Mouse (Mus musculus): ENCODE data around the gene Dtx1. TPM values are rescaled to one million over a fixed set of nuclear protein-coding genes. Genes with fewer than 3 reads are reported as not detected.

Gene Dtx1
- total RNA-seq, 1 experiment: 13.6 TPM

DNA sequence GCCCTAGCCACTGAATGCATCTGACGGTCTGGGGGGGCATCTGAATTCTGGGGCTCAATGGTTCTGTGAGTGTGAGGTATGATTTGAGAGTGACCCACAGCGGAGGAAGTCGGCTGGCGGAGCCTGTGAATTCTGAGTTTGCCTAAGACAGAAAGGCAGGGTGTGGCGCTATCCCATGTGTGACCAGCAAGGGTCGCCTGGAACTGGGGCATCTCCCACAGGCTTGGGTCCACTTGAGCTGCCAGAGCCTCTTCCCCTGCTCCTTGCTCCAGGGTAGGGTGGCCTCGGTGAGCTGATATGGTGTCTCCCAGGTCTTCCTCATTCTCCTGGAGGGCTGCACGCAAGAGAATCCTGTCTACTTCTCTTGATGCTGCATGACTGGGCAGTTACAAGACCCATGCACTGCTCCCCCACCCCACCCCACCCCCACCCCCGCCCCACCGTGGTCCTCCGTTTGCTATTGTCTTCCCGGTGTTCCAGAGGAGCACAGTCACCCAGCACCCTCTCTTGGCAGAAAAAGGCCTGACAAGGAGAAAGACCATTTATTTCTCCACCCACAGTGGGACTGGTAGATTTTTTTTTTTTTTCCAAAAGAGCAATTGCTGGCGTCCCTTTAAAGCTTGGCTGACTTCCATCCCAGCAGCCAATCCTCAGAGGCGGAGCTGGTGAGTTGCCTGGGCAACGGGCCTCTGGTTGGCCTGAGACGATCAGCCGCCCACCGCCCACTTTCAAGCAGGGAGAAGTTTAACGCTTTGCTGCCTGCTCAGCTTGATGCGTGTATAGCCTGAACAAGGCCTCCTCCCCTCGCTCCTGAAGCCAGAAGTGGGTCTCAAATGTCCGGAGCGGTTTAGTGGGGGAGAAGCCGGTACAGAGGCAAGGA, 31.8 kb downstream of the Dtx1 start:
- Histone ChIP-seq H3K4me1 (ENCODE audit: control insufficient read depth in 2 of 2, insufficient read depth in 2 of 2, low read length in 2 of 2, poor library complexity in 1 of 2) (peaks cover 4 to 11% of the 10 kb centered on the region in 2 experiments; a peak in 3 of 4 replicates), H3K9ac (ENCODE audit: insufficient read depth, low read depth, low read length, poor library complexity, severe bottlenecking) (peak overlapping the region; percentile 52; the same call in 1 of the 2 replicates), H3K27ac (ENCODE audit: insufficient read depth, low read depth, low read length, poor library complexity, severe bottlenecking) (peak overlapping the region; percentile 59; the same call in 1 of the 2 replicates), H3K4me3 (ENCODE audit: insufficient read depth in 1 of 2, low read depth in 1 of 2, low read length in 2 of 2, poor library complexity in 1 of 2, severe bottlenecking in 1 of 2) (peak overlapping the region; percentile 28 to 58), H3K9me3 (ENCODE audit: control insufficient read depth, insufficient read depth, low read depth, low read length) (no peaks in the 10 kb centered on the region), H3K36me3 (ENCODE audit: control insufficient read depth, insufficient read depth, low read length, poor library complexity, severe bottlenecking) (peaks cover 3% of the 10 kb centered on the region; the same call in 1 of the 2 replicates)
- TF ChIP-seq CHD2 (IDR thresholded peaks at IDR 0.05; ENCODE audit: low read depth, low read length) (no peak), HCFC1 (IDR thresholded peaks at IDR 0.05; ENCODE audit: borderline replicate concordance, insufficient read depth, low read length) (no peak), ZNF384 (IDR thresholded peaks at IDR 0.05; ENCODE audit: low read depth, low read length) (peak; percentile 95), ZC3H11A (IDR thresholded peaks at IDR 0.05; ENCODE audit: borderline replicate concordance, low read depth, low read length) (0 out of 2 replicates have a peak, but pooled peaks have one; percentile 23), MAFK (IDR thresholded peaks at IDR 0.05; ENCODE audit: insufficient read depth, low read depth, low read length) (no peak)
- peak; percentile 91 for DNase-seq (ENCODE audit: low read depth, low spot score)
- in situ Hi-C loops (cut with MboI; ENCODE audit: low sequenced_read_pairs in 2 of 2, unreplicated experiment in 2 of 2): no loop called here

GRCm38 (mm10) chr5:120677516-120677915, 34.2 kb downstream of the Dtx1 start:
- peak; percentile 96 for DNase-seq (ENCODE audit: low read depth, low spot score)
- no peak for TF ChIP-seq HCFC1 (IDR thresholded peaks at IDR 0.05; ENCODE audit: borderline replicate concordance, insufficient read depth, low read length)
- TF ChIP-seq ZNF384 (IDR thresholded peaks at IDR 0.05; ENCODE audit: low read depth, low read length): no peak
- TF ChIP-seq CHD2 (IDR thresholded peaks at IDR 0.05; ENCODE audit: low read depth, low read length): no peak
- no peak for TF ChIP-seq MAFK (IDR thresholded peaks at IDR 0.05; ENCODE audit: insufficient read depth, low read depth, low read length)
- no peak for TF ChIP-seq ZC3H11A (IDR thresholded peaks at IDR 0.05; ENCODE audit: borderline replicate concordance, low read depth, low read length)
- no peak overlapping the region for H3K9ac ChIP-seq (ENCODE audit: insufficient read depth, low read depth, low read length, poor library complexity, severe bottlenecking)

GRCm38 (mm10) chr5:120674229-120675145, 37.2 kb downstream of the Dtx1 start:
- H3K36me3 ChIP-seq (ENCODE audit: control insufficient read depth, insufficient read depth, low read length, poor library complexity, severe bottlenecking): no peaks in the 10 kb centered on the region
- H3K4me1 ChIP-seq (ENCODE audit: control insufficient read depth in 2 of 2, insufficient read depth in 2 of 2, low read length in 2 of 2, poor library complexity in 1 of 2): peaks cover 5 to 10% of the 10 kb centered on the region in 2 experiments; a peak in 3 of 4 replicates
- no peak for TF ChIP-seq CHD2 (IDR thresholded peaks at IDR 0.05; ENCODE audit: low read depth, low read length)
- TF ChIP-seq ZNF384 (IDR thresholded peaks at IDR 0.05; ENCODE audit: low read depth, low read length): no peak
- no peak for TF ChIP-seq MAFK (IDR thresholded peaks at IDR 0.05; ENCODE audit: insufficient read depth, low read depth, low read length)
- TF ChIP-seq ZC3H11A (IDR thresholded peaks at IDR 0.05; ENCODE audit: borderline replicate concordance, low read depth, low read length): no peak
- TF ChIP-seq HCFC1 (IDR thresholded peaks at IDR 0.05; ENCODE audit: borderline replicate concordance, insufficient read depth, low read length): no peak
- in situ Hi-C loops (cut with MboI; ENCODE audit: low sequenced_read_pairs in 2 of 2, unreplicated experiment in 2 of 2): no loop called here
- no peak overlapping the region for H3K4me3 ChIP-seq (ENCODE audit: insufficient read depth in 1 of 2, low read depth in 1 of 2, low read length in 2 of 2, poor library complexity in 1 of 2, severe bottlenecking in 1 of 2)
- H3K9me3 ChIP-seq (ENCODE audit: control insufficient read depth, insufficient read depth, low read depth, low read length): no peaks in the 10 kb centered on the region
- H3K27ac ChIP-seq (ENCODE audit: insufficient read depth, low read depth, low read length, poor library complexity, severe bottlenecking): no peak overlapping the region
- DNase-seq (ENCODE audit: low read depth, low spot score): peak; percentile 94
- H3K9ac ChIP-seq (ENCODE audit: insufficient read depth, low read depth, low read length, poor library complexity, severe bottlenecking): peak overlapping the region; percentile 45; the same call in 1 of the 2 replicates

More at GRCm38 (mm10) chr5:120677516-120677915, 34.2 kb downstream of the Dtx1 start:
- H3K4me1 ChIP-seq (ENCODE audit: control insufficient read depth in 2 of 2, insufficient read depth in 2 of 2, low read length in 2 of 2, poor library complexity in 1 of 2): peaks cover 6 to 18% of the 10 kb centered on the region in 2 experiments; a peak in 3 of 4 replicates
- H3K36me3 ChIP-seq (ENCODE audit: control insufficient read depth, insufficient read depth, low read length, poor library complexity, severe bottlenecking): peaks cover 3% of the 10 kb centered on the region; the same call in 1 of the 2 replicates
- H3K4me3 ChIP-seq (ENCODE audit: insufficient read depth in 1 of 2, low read depth in 1 of 2, low read length in 2 of 2, poor library complexity in 1 of 2, severe bottlenecking in 1 of 2): no peak overlapping the region
- no peaks in the 10 kb centered on the region for H3K9me3 ChIP-seq (ENCODE audit: control insufficient read depth, insufficient read depth, low read depth, low read length)
- H3K27ac ChIP-seq (ENCODE audit: insufficient read depth, low read depth, low read length, poor library complexity, severe bottlenecking): no peak overlapping the region
- in situ Hi-C loops (cut with MboI; ENCODE audit: low sequenced_read_pairs in 2 of 2, unreplicated experiment in 2 of 2): no loop called here

- H3K4me3 ChIP-seq (ENCODE audit: insufficient read depth in 1 of 2, low read depth in 1 of 2, low read length in 2 of 2, poor library complexity in 1 of 2, severe bottlenecking in 1 of 2): no peak overlapping the region
- TF ChIP-seq MAFK (IDR thresholded peaks at IDR 0.05; ENCODE audit: insufficient read depth, low read depth, low read length) (no peak), CHD2 (IDR thresholded peaks at IDR 0.05; ENCODE audit: low read depth, low read length) (no peak), ZNF384 (IDR thresholded peaks at IDR 0.05; ENCODE audit: low read depth, low read length) (no peak), ZC3H11A (IDR thresholded peaks at IDR 0.05; ENCODE audit: borderline replicate concordance, low read depth, low read length) (peak; percentile 58)
- DNase-seq (ENCODE audit: low read depth, low spot score): no peak
- no peaks in the 10 kb centered on the region for H3K36me3 ChIP-seq (ENCODE audit: control insufficient read depth, insufficient read depth, low read length, poor library complexity, severe bottlenecking)
- H3K27ac ChIP-seq (ENCODE audit: insufficient read depth, low read depth, low read length, poor library complexity, severe bottlenecking): no peak overlapping the region
- in situ Hi-C loops (cut with MboI; ENCODE audit: low sequenced_read_pairs in 2 of 2, unreplicated experiment in 2 of 2): no loop called here
- H3K4me1 ChIP-seq (ENCODE audit: control insufficient read depth in 2 of 2, insufficient read depth in 2 of 2, low read length in 2 of 2, poor library complexity in 1 of 2): peaks cover 2 to 10% of the 10 kb centered on the region in 2 experiments; a peak in 2 of 4 replicates
- no peaks in the 10 kb centered on the region for H3K9me3 ChIP-seq (ENCODE audit: control insufficient read depth, insufficient read depth, low read depth, low read length)
- H3K9ac ChIP-seq (ENCODE audit: insufficient read depth, low read depth, low read length, poor library complexity, severe bottlenecking): no peak overlapping the region
Observed at GRCm38 (mm10) chr5:120673626-120674025, 38.1 kb downstream of the Dtx1 start.
